Mouse (Mus musculus): ENCODE measurements around the gene Cstb. TPM values are rescaled to one million over a fixed set of nuclear protein-coding genes. Genes with fewer than 3 reads are reported as not detected.

Cstb gene
- polyA plus RNA-seq, 1 experiment from 2014 or later = 1,296 TPM

DNA sequence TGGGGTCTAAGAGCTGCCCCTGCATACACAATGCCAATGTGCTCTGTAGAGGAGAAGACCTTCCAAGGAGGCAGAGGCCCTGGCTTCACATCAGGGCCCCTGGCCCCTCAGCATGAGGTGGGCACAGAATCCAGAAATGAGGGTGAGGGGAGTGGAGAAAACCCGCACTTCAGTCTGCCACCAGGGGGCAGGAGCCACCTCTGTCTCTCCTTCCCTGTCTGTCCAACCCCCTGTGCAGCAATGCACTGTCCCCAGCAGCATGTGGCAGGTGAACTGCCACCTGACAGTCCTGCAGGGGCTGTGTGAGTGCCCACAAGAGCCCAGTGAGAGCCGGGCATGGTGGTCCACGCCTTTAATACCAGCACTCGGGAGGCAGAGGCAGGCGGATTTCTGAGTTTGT is 14.1 kb downstream of the Cstb start:
- Histone ChIP-seq H3K27ac (ENCODE audit: low read depth, low read length) (no peak overlapping the region), H3K9me3 (ENCODE audit: control insufficient read depth) (no peaks in the 10 kb centered on the region), H3K4me2 (replicated peaks; ENCODE audit: low read depth) (no peak overlapping the region), H3K9ac (ENCODE audit: low read depth, low read length) (no peak overlapping the region), H3K36me3 (ENCODE audit: control insufficient read depth, insufficient read depth) (peaks cover 41% of the 10 kb centered on the region), H3K4me3 (ENCODE audit: low read depth, low read length) (no peak overlapping the region), H3K4me1 (replicated peaks; ENCODE audit: control insufficient read depth, insufficient read depth, low read length) (no peaks in the 10 kb centered on the region), H3K27me3 (replicated peaks; ENCODE audit: control insufficient read depth, insufficient read depth, low read length) (no peaks in the 10 kb centered on the region)
- no peak for ATAC-seq
- WGBS = 49% methylated on average over 5 of the region's 5 CpGs
- TF ChIP-seq CTCF (IDR thresholded peaks at IDR 0.05; ENCODE audit: low read depth) = peak; percentile 73

DNA sequence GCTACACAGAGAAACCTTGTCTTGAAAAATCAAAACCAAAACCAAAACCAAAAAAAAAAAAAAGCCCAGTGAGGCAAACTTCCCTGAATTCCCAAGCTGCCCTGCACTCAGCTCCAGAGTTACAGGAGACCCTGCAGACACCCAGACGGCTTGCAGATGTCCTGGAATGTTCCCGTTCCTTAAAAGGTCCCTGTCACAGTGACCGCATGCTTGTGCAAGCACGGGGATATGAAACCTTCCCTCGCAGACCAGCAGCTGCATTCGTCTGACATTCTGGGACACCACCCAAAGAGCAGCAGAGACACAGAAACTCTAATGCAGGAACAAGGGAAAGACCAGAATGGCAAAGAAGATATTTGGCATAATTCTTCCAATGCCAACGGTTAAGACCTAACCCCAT is 14.5 kb downstream of the Cstb start:
- Histone ChIP-seq H3K4me2 (replicated peaks; ENCODE audit: low read depth) (no peak overlapping the region), H3K27me3 (replicated peaks; ENCODE audit: control insufficient read depth, insufficient read depth, low read length) (no peaks in the 10 kb centered on the region), H3K36me3 (ENCODE audit: control insufficient read depth, insufficient read depth) (peaks cover 46% of the 10 kb centered on the region), H3K9ac (ENCODE audit: low read depth, low read length) (no peak overlapping the region), H3K4me3 (ENCODE audit: low read depth, low read length) (no peak overlapping the region), H3K4me1 (replicated peaks; ENCODE audit: control insufficient read depth, insufficient read depth, low read length) (no peaks in the 10 kb centered on the region), H3K27ac (ENCODE audit: low read depth, low read length) (no peak overlapping the region), H3K9me3 (ENCODE audit: control insufficient read depth) (no peaks in the 10 kb centered on the region)
- WGBS = 85% methylated on average over 7 of the region's 7 CpGs
- ATAC-seq = no peak
- no peak for TF ChIP-seq CTCF (IDR thresholded peaks at IDR 0.05; ENCODE audit: low read depth)

DNA sequence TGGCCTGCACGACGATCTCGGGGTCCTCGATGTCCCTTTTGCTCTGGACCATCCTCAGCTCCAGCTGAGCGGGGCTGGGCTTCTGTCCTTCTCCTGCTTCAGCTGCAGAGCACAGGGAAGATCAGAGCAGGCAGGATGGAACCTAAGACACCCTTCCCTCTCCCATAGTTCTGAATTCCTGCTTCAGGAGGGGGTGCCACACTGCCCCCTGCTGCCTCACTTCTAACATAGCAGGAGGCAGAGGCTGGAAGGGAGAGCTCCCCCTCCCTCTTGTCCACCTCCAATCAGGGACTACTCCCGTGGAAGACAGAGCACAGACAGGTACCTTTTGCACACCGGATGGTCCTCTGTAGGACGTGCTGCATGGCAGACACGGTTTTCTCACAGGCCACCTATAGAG is 15.3 kb downstream of the Cstb start:
- WGBS = 76% methylated on average over 9 of the region's 9 CpGs
- H3K27me3 ChIP-seq (replicated peaks; ENCODE audit: control insufficient read depth, insufficient read depth, low read length) = no peaks in the 10 kb centered on the region
- no peaks in the 10 kb centered on the region for H3K9me3 ChIP-seq (ENCODE audit: control insufficient read depth)
- no peak overlapping the region for H3K4me2 ChIP-seq (replicated peaks; ENCODE audit: low read depth)
- H3K4me3 ChIP-seq (ENCODE audit: low read depth, low read length) = no peak overlapping the region
- H3K27ac ChIP-seq (ENCODE audit: low read depth, low read length) = no peak overlapping the region
- H3K9ac ChIP-seq (ENCODE audit: low read depth, low read length) = no peak overlapping the region
- peak; percentile 81 for TF ChIP-seq CTCF (IDR thresholded peaks at IDR 0.05; ENCODE audit: low read depth)
- no peaks in the 10 kb centered on the region for H3K4me1 ChIP-seq (replicated peaks; ENCODE audit: control insufficient read depth, insufficient read depth, low read length)
- H3K36me3 ChIP-seq (ENCODE audit: control insufficient read depth, insufficient read depth) = peaks cover 54% of the 10 kb centered on the region
- no peak for ATAC-seq

DNA sequence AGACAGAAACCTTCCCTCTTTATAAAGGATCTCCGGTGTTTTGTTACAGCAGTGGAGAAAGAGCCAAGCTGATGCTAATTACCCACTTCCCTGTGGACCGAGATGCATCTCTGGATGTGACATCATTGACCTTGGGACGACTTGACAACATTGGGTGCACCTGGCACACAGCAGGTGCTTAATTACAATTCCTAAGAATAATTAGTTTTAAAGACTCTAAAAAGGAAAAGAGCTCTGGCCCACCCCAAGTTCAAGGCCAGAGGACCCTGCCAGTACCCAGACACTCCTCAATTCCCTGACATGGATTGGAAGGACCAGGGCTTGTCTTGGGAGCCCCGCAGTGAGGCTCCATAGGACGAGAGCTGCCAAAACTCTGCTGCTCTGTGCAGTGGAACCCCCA is 16.1 kb downstream of the Cstb start:
- no peaks in the 10 kb centered on the region for H3K27me3 ChIP-seq (replicated peaks; ENCODE audit: control insufficient read depth, insufficient read depth, low read length)
- H3K36me3 ChIP-seq (ENCODE audit: control insufficient read depth, insufficient read depth) = peaks cover 58% of the 10 kb centered on the region
- 87% methylated on average over 5 of the region's 5 CpGs for WGBS
- H3K27ac ChIP-seq (ENCODE audit: low read depth, low read length) = no peak overlapping the region
- ATAC-seq = no peak
- H3K9me3 ChIP-seq (ENCODE audit: control insufficient read depth) = no peaks in the 10 kb centered on the region
- H3K4me1 ChIP-seq (replicated peaks; ENCODE audit: control insufficient read depth, insufficient read depth, low read length) = no peaks in the 10 kb centered on the region
- TF ChIP-seq CTCF (IDR thresholded peaks at IDR 0.05; ENCODE audit: low read depth) = no peak
- no peak overlapping the region for H3K9ac ChIP-seq (ENCODE audit: low read depth, low read length)
- H3K4me3 ChIP-seq (ENCODE audit: low read depth, low read length) = no peak overlapping the region
- H3K4me2 ChIP-seq (replicated peaks; ENCODE audit: low read depth) = no peak overlapping the region

DNA sequence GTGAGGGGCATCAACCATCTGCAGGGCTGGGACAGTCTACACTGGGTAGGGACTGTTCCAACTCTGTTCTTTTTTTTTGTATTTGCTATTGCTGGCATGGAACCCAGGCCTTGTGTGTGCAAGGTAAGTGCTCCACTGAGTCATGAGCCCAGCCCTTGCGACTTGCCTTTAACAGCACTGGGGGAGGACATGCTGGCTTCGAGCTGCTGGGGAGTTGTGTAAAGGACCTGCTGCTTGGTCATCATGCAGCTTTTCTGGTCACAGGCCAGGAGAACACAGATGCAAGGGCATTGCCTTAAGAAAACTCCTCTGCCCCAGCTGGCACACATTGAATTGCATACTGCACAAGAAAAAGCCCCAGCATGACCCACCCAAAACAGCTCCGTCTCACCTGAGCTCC is 16.8 kb downstream of the Cstb start:
- Histone ChIP-seq H3K9me3 (ENCODE audit: control insufficient read depth) (no peaks in the 10 kb centered on the region), H3K27ac (ENCODE audit: low read depth, low read length) (no peak overlapping the region), H3K9ac (ENCODE audit: low read depth, low read length) (no peak overlapping the region), H3K4me3 (ENCODE audit: low read depth, low read length) (no peak overlapping the region), H3K36me3 (ENCODE audit: control insufficient read depth, insufficient read depth) (peaks cover 62% of the 10 kb centered on the region), H3K27me3 (replicated peaks; ENCODE audit: control insufficient read depth, insufficient read depth, low read length) (no peaks in the 10 kb centered on the region), H3K4me2 (replicated peaks; ENCODE audit: low read depth) (no peak overlapping the region), H3K4me1 (replicated peaks; ENCODE audit: control insufficient read depth, insufficient read depth, low read length) (no peaks in the 10 kb centered on the region)
- no peak for TF ChIP-seq CTCF (IDR thresholded peaks at IDR 0.05; ENCODE audit: low read depth)
- ATAC-seq = no peak
- 97% methylated on average over 3 of the region's 3 CpGs for WGBS

DNA sequence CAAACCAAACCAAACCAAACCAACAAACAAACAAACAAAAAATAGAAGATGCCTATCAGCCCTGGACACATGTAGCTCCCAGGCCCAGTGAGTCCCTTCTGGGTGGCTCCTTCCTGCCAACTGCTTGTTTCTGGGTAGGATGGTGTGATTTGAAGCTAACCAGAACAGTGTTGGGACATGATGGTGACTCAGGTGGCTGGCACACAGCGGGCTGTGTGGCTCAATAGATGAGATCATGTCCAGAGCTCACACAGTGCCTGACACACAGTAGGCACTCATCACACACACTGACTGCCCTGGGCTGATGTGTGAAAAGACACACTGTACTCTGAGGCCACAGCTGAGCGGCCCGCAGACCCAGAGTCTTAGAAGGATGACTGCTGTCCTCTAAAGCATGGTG is 20.7 kb downstream of the Cstb start:
- H3K4me2 ChIP-seq (replicated peaks; ENCODE audit: low read depth) = no peak overlapping the region
- no peaks in the 10 kb centered on the region for H3K9me3 ChIP-seq (ENCODE audit: control insufficient read depth)
- no peak for ATAC-seq
- no peak overlapping the region for H3K27ac ChIP-seq (ENCODE audit: low read depth, low read length)
- H3K4me3 ChIP-seq (ENCODE audit: low read depth, low read length) = no peak overlapping the region
- no peaks in the 10 kb centered on the region for H3K27me3 ChIP-seq (replicated peaks; ENCODE audit: control insufficient read depth, insufficient read depth, low read length)
- H3K9ac ChIP-seq (ENCODE audit: low read depth, low read length) = no peak overlapping the region
- WGBS = 91% methylated on average over 3 of the region's 3 CpGs
- H3K4me1 ChIP-seq (replicated peaks; ENCODE audit: control insufficient read depth, insufficient read depth, low read length) = no peaks in the 10 kb centered on the region
- TF ChIP-seq CTCF (IDR thresholded peaks at IDR 0.05; ENCODE audit: low read depth) = no peak
- H3K36me3 ChIP-seq (ENCODE audit: control insufficient read depth, insufficient read depth) = peaks cover 79% of the 10 kb centered on the region

DNA sequence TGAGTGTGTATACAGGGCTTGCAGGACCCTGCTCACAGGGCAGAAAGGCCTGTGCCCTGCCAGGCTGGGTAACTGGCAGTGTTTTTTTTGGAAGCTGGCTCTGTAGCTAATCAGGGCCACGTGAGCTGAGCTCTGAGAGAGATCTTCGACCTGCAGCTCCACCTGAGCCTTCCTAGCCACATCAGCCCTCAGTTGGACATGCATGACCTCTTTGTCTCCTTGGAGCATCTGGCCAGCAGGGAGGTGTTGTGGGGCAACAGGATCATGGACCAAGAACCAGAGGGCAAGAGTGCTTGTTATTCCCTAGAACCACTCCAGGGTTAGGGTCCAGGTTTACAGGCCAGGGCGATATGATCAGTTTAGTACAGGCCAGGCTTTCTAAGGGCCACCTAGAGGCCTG is 21.9 kb downstream of the Cstb start:
- no peak overlapping the region for H3K4me2 ChIP-seq (replicated peaks; ENCODE audit: low read depth)
- no peaks in the 10 kb centered on the region for H3K27me3 ChIP-seq (replicated peaks; ENCODE audit: control insufficient read depth, insufficient read depth, low read length)
- H3K4me1 ChIP-seq (replicated peaks; ENCODE audit: control insufficient read depth, insufficient read depth, low read length) = no peaks in the 10 kb centered on the region
- H3K9me3 ChIP-seq (ENCODE audit: control insufficient read depth) = no peaks in the 10 kb centered on the region
- WGBS = 81% methylated on average over 3 of the region's 3 CpGs
- no peak overlapping the region for H3K27ac ChIP-seq (ENCODE audit: low read depth, low read length)
- peaks cover 73% of the 10 kb centered on the region for H3K36me3 ChIP-seq (ENCODE audit: control insufficient read depth, insufficient read depth)
- no peak overlapping the region for H3K9ac ChIP-seq (ENCODE audit: low read depth, low read length)
- no peak overlapping the region for H3K4me3 ChIP-seq (ENCODE audit: low read depth, low read length)
- TF ChIP-seq CTCF (IDR thresholded peaks at IDR 0.05; ENCODE audit: low read depth) = no peak
- no peak for ATAC-seq

Measured in intestine, postnatal 0 days (tissue).